In the genomic region with DNA sequence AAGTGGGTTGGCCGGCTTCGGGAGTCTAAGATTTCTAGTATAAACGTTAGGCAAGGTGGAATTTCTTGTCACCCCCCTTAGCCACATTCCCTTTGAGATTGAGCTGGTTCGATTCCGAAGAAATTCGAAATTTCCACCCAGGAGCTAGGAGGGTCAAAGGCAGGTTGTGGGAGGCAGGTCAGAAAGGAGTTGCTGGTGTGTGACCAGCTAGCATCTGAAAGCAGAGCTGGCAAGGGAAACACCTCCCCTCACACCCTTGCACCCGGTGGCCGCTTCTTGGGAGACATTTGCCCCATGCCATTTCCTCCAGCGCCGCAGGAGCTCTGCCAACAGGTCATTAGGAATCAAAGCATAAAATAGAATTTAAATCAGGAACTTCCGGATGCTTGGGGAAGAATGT, we compare ENCODE assay signal across 8 mouse cellular contexts. TPM values are rescaled to one million over a fixed set of nuclear protein-coding genes. Genes with fewer than 3 reads are reported as not detected.
DNase-seq lines count a peak whose midpoint lies in the region; ATAC-seq lines count a peak whose summit lies in the region.

No protein-coding gene starts in this region.

- H3K9ac ChIP-seq in embryonic facial prominence, embryonic 14.5 days (ENCODE audit: low read depth, low read length) = peak overlapping the region; percentile 97
- peak overlapping the region; percentile 69; the same call in 1 of the 2 replicates for H3K9ac ChIP-seq in intestine, embryonic 15.5 days

- peaks cover 25% of the 10 kb centered on the region for H3K79me2 ChIP-seq in macrophage (ENCODE audit: inconsistent target)

- no peak for ATAC-seq in embryonic facial prominence, embryonic 14.5 days (ENCODE audit: low read depth)
- no peak for ATAC-seq in intestine, embryonic 15.5 days
- no peak for ATAC-seq in CD4-positive, CD25-positive, alpha-beta regulatory T cell, adult 4 months

- H3K27me3 ChIP-seq in embryonic facial prominence, embryonic 14.5 days (replicated peaks; ENCODE audit: control insufficient read depth, insufficient read depth, low read length) = no peaks in the 10 kb centered on the region
- H3K27me3 ChIP-seq in intestine, embryonic 15.5 days (replicated peaks) = no peaks in the 10 kb centered on the region

- 6% methylated on average over 11 of the region's 11 CpGs for WGBS in embryonic facial prominence, embryonic 14.5 days
- 15% methylated on average over 11 of the region's 11 CpGs for WGBS in intestine, embryonic 15.5 days
- 22% methylated on average over 11 of the region's 11 CpGs for WGBS in macrophage (ENCODE audit: missing documents)

- H3K4me1 ChIP-seq in embryonic facial prominence, embryonic 14.5 days (ENCODE audit: control insufficient read depth, insufficient read depth, low read length) = no peaks in the 10 kb centered on the region
- H3K4me1 ChIP-seq in intestine, embryonic 15.5 days (replicated peaks) = no peaks in the 10 kb centered on the region; the same call in 1 of the 2 replicates

- peak overlapping the region; percentile 99; the same call in 1 of the 2 replicates for H3K27ac ChIP-seq in embryonic facial prominence, embryonic 14.5 days (replicated peaks; ENCODE audit: low read depth, low read length)
- peak overlapping the region; percentile 100 for H3K27ac ChIP-seq in intestine, embryonic 15.5 days
- H3K27ac ChIP-seq in macrophage = no peak overlapping the region

- H3K36me3 ChIP-seq in embryonic facial prominence, embryonic 14.5 days (ENCODE audit: control insufficient read depth, insufficient read depth, low read length) = no peaks in the 10 kb centered on the region
- H3K36me3 ChIP-seq in intestine, embryonic 15.5 days = no peaks in the 10 kb centered on the region
- H3K36me3 ChIP-seq in macrophage (ENCODE audit: inconsistent target) = no peaks in the 10 kb centered on the region

- peak; percentile 24 for DNase-seq in left cerebral cortex, postnatal 4 days
- DNase-seq in left cerebral cortex, postnatal 10 days (ENCODE audit: extremely low spot score in 1 of 2, low spot score in 2 of 2) = no peak
- DNase-seq in embryonic facial prominence, embryonic 14.5 days (ENCODE audit: low spot score) = peak; percentile 27
- no peak for DNase-seq in adrenal gland, adult 8-10 months
- no peak for DNase-seq in cerebellum, adult 18-20 months

- H3K4me3 ChIP-seq in embryonic facial prominence, embryonic 14.5 days (ENCODE audit: low read depth, low read length) = peak overlapping the region; percentile 77
- peak overlapping the region; percentile 81 for H3K4me3 ChIP-seq in intestine, embryonic 15.5 days (replicated peaks)
- H3K4me3 ChIP-seq in macrophage (ENCODE audit: inconsistent target) = peak overlapping the region; percentile 71; the same call in 1 of the 2 replicates

- H3K9me3 ChIP-seq in embryonic facial prominence, embryonic 14.5 days (ENCODE audit: control insufficient read depth, low read length) = no peaks in the 10 kb centered on the region
- H3K9me3 ChIP-seq in intestine, embryonic 15.5 days = no peaks in the 10 kb centered on the region

- peak overlapping the region; percentile 98 for H3K4me2 ChIP-seq in embryonic facial prominence, embryonic 14.5 days (ENCODE audit: low read depth, low read length)
- H3K4me2 ChIP-seq in intestine, embryonic 15.5 days (replicated peaks) = peak overlapping the region; percentile 80

- intact Hi-C loops in left cerebral cortex, postnatal 4 days (cut with DNase I) = loop anchor here (5.0 to 10.0 kb wide), 5 partner anchors 167 to 584 kb away; no protein-coding TSS in a partner anchor
- intact Hi-C loops in left cerebral cortex, postnatal 10 days (cut with DNase I) = loop anchor here (5.0 to 10.0 kb wide), 6 partner anchors 267 to 724 kb away; a partner anchor contains a TSS

RNA-seq across cellular contexts. Expression of a gene that starts 2.5 kb away (rescaled TPM):
- 10 to 100 TPM; 50.9 to 51.9 TPM for total RNA-seq in left cerebral cortex, postnatal 4 days (2021)
- total RNA-seq in left cerebral cortex, postnatal 10 days (2021) = 10 to 100 TPM; 63.5 to 70.8 TPM
- 53.9 and 65.2 TPM in 2 replicates for polyA plus RNA-seq in embryonic facial prominence, embryonic 14.5 days (2014; fragmentation: Nextera tagmentation; extraction: Ambion mirVana)
- polyA plus RNA-seq in intestine, embryonic 15.5 days (2015; fragmentation: Nextera tagmentation; extraction: Ambion mirVana) = 39.8 and 53.3 TPM in 2 replicates
- total RNA-seq in macrophage (2018; cell fraction: chromatin; rRNA removed) = 10 to 100 TPM in 1 of 26 experiments, 1 to 10 TPM in 25; 1.1 to 13.1 (median 3.9) TPM
- 10 to 100 TPM in 3 of 26 experiments, 1 to 10 TPM in 23; 1.3 to 14.4 (median 4.5) TPM for total RNA-seq in macrophage (2018; cell fraction: cytosol; rRNA removed)
- total RNA-seq in macrophage (2018; cell fraction: nucleus; rRNA removed) = 10 to 100 TPM in 7 of 26 experiments, 1 to 10 TPM in 19; 3.2 to 23.0 (median 5.9) TPM
- 2.3 to 14.3 TPM (median 3.0 TPM) in 3 replicates for polyA plus RNA-seq in macrophage (2018)
- polyA plus RNA-seq in CD4-positive, CD25-positive, alpha-beta regulatory T cell, adult 4 months (2017; shearing (Covaris generic)) = under 1 TPM in 1 of 2 experiments, not detected in 1; 0.29 TPM
- total RNA-seq in adrenal gland, adult 8-10 months (2022) = 10 to 100 TPM; 24.5 to 35.3 (median 33.9) TPM

Comparison
In these comparisons a context has a peak if more than half of its experiments do, and no peak if none do; other contexts are left out.
1. DNase-seq: peak in left cerebral cortex, postnatal 4 days (single experiment) and embryonic facial prominence, embryonic 14.5 days (single experiment); none in left cerebral cortex, postnatal 10 days (0 of 2), adrenal gland, adult 8-10 months (single experiment) and cerebellum, adult 18-20 months (0 of 2).
2. Peak in every context shown above with its lines, with median percentiles within 50 percentile points of each other: H3K4me3 ChIP-seq.